Mouse (Mus musculus): ENCODE results near the gene Etl4. TPM values are rescaled to one million over a fixed set of nuclear protein-coding genes. Genes with fewer than 3 reads are reported as not detected.

The Etl4 gene
- total and polyA plus RNA-seq, 2 experiments: 3.5 to 5.5 TPM

- Histone ChIP-seq H3K9ac (ENCODE audit: low read depth, low read length) (no peak overlapping the region), H3K27me3 (ENCODE audit: control insufficient read depth, insufficient read depth, low read length) (no peaks in the 10 kb centered on the region), H3K79me2 (ENCODE audit: control insufficient read depth, insufficient read depth, low read length) (no peaks in the 10 kb centered on the region), H3K4me3 (ENCODE audit: insufficient read depth, low read depth, low read length) (no peak overlapping the region), H3K4me1 (ENCODE audit: control insufficient read depth, insufficient read depth, low read length) (no peaks in the 10 kb centered on the region), H3K27ac (replicated peaks; ENCODE audit: insufficient read depth, low read depth, low read length) (no peak overlapping the region), H3K36me3 (ENCODE audit: control insufficient read depth, insufficient read depth, low read length) (no peaks in the 10 kb centered on the region; the same call in 1 of the 2 replicates)
- 80% methylated on average over 3 of the region's 3 CpGs for WGBS
- DNase-seq (ENCODE audit: extremely low read depth, low read depth, low spot score): no peak
- TF ChIP-seq POLR2A (IDR thresholded peaks at IDR 0.05; ENCODE audit: extremely low read depth, insufficient read depth, low read length): no peak
- TF ChIP-seq CTCF (IDR thresholded peaks at IDR 0.05; ENCODE audit: low read depth, low read length): no peak
Observed at GRCm38 (mm10) chr2:20749687-20750086, 840.1 kb downstream of the Etl4 start.

GRCm38 (mm10) chr2:20753282-20754110 lies 843.9 kb downstream of the Etl4 start:
- no peak overlapping the region for H3K4me3 ChIP-seq (ENCODE audit: insufficient read depth, low read depth, low read length)
- no peaks in the 10 kb centered on the region for H3K79me2 ChIP-seq (ENCODE audit: control insufficient read depth, insufficient read depth, low read length)
- H3K9ac ChIP-seq (ENCODE audit: low read depth, low read length): no peak overlapping the region
- 79% methylated on average over 8 of the region's 8 CpGs for WGBS
- no peaks in the 10 kb centered on the region for H3K36me3 ChIP-seq (ENCODE audit: control insufficient read depth, insufficient read depth, low read length)
- no peak for TF ChIP-seq CTCF (IDR thresholded peaks at IDR 0.05; ENCODE audit: low read depth, low read length)
- no peak for TF ChIP-seq POLR2A (IDR thresholded peaks at IDR 0.05; ENCODE audit: extremely low read depth, insufficient read depth, low read length)
- H3K27me3 ChIP-seq (ENCODE audit: control insufficient read depth, insufficient read depth, low read length): no peaks in the 10 kb centered on the region
- no peaks in the 10 kb centered on the region for H3K4me1 ChIP-seq (ENCODE audit: control insufficient read depth, insufficient read depth, low read length)
- no peak for DNase-seq (ENCODE audit: extremely low read depth, low read depth, low spot score)
- no peak overlapping the region for H3K27ac ChIP-seq (replicated peaks; ENCODE audit: insufficient read depth, low read depth, low read length)

GRCm38 (mm10) chr2:20756964-20757363 lies 847.4 kb downstream of the Etl4 start:
- no peaks in the 10 kb centered on the region for H3K4me1 ChIP-seq (ENCODE audit: control insufficient read depth, insufficient read depth, low read length)
- H3K9ac ChIP-seq (ENCODE audit: low read depth, low read length): no peak overlapping the region
- no peak for TF ChIP-seq POLR2A (IDR thresholded peaks at IDR 0.05; ENCODE audit: extremely low read depth, insufficient read depth, low read length)
- no peak for TF ChIP-seq CTCF (IDR thresholded peaks at IDR 0.05; ENCODE audit: low read depth, low read length)
- no peak for DNase-seq (ENCODE audit: extremely low read depth, low read depth, low spot score)
- WGBS: 87% methylated on average over 3 of the region's 3 CpGs
- H3K36me3 ChIP-seq (ENCODE audit: control insufficient read depth, insufficient read depth, low read length): no peaks in the 10 kb centered on the region; the same call in 1 of the 2 replicates
- no peak overlapping the region for H3K27ac ChIP-seq (replicated peaks; ENCODE audit: insufficient read depth, low read depth, low read length)
- H3K4me3 ChIP-seq (ENCODE audit: insufficient read depth, low read depth, low read length): no peak overlapping the region
- H3K27me3 ChIP-seq (ENCODE audit: control insufficient read depth, insufficient read depth, low read length): no peaks in the 10 kb centered on the region
- H3K79me2 ChIP-seq (ENCODE audit: control insufficient read depth, insufficient read depth, low read length): no peaks in the 10 kb centered on the region

- no peaks in the 10 kb centered on the region; the same call in 1 of the 2 replicates for H3K36me3 ChIP-seq (ENCODE audit: control insufficient read depth, insufficient read depth, low read length)
- H3K27ac ChIP-seq (replicated peaks; ENCODE audit: insufficient read depth, low read depth, low read length): no peak overlapping the region
- 63% methylated on average over 7 of the region's 7 CpGs for WGBS
- H3K4me3 ChIP-seq (ENCODE audit: insufficient read depth, low read depth, low read length): no peak overlapping the region
- DNase-seq (ENCODE audit: extremely low read depth, low read depth, low spot score): no peak
- no peak for TF ChIP-seq POLR2A (IDR thresholded peaks at IDR 0.05; ENCODE audit: extremely low read depth, insufficient read depth, low read length)
- H3K4me1 ChIP-seq (ENCODE audit: control insufficient read depth, insufficient read depth, low read length): no peaks in the 10 kb centered on the region
- no peaks in the 10 kb centered on the region for H3K27me3 ChIP-seq (ENCODE audit: control insufficient read depth, insufficient read depth, low read length)
- no peaks in the 10 kb centered on the region for H3K79me2 ChIP-seq (ENCODE audit: control insufficient read depth, insufficient read depth, low read length)
- no peak overlapping the region for H3K9ac ChIP-seq (ENCODE audit: low read depth, low read length)
Observed at GRCm38 (mm10) chr2:20759045-20759662, 849.6 kb downstream of the Etl4 start.

GRCm38 (mm10) chr2:20761320-20761719 lies 851.7 kb downstream of the Etl4 start:
- no peak for DNase-seq (ENCODE audit: extremely low read depth, low read depth, low spot score)
- TF ChIP-seq CTCF (IDR thresholded peaks at IDR 0.05; ENCODE audit: low read depth, low read length): no peak
- TF ChIP-seq POLR2A (IDR thresholded peaks at IDR 0.05; ENCODE audit: extremely low read depth, insufficient read depth, low read length): no peak

GRCm38 (mm10) chr2:20761751-20762150 lies 852.2 kb downstream of the Etl4 start:
- Histone ChIP-seq H3K9ac (ENCODE audit: low read depth, low read length) (no peak overlapping the region), H3K27ac (replicated peaks; ENCODE audit: insufficient read depth, low read depth, low read length) (no peak overlapping the region), H3K36me3 (ENCODE audit: control insufficient read depth, insufficient read depth, low read length) (peaks cover 5% of the 10 kb centered on the region; the same call in 1 of the 2 replicates), H3K27me3 (ENCODE audit: control insufficient read depth, insufficient read depth, low read length) (no peaks in the 10 kb centered on the region), H3K4me3 (ENCODE audit: insufficient read depth, low read depth, low read length) (no peak overlapping the region), H3K79me2 (ENCODE audit: control insufficient read depth, insufficient read depth, low read length) (no peaks in the 10 kb centered on the region), H3K4me1 (ENCODE audit: control insufficient read depth, insufficient read depth, low read length) (no peaks in the 10 kb centered on the region)
- 96% methylated on average over 3 of the region's 3 CpGs for WGBS
- no peak for DNase-seq (ENCODE audit: extremely low read depth, low read depth, low spot score)
- TF ChIP-seq CTCF (IDR thresholded peaks at IDR 0.05; ENCODE audit: low read depth, low read length): no peak
- TF ChIP-seq POLR2A (IDR thresholded peaks at IDR 0.05; ENCODE audit: extremely low read depth, insufficient read depth, low read length): no peak

More at GRCm38 (mm10) chr2:20761320-20761719, 851.7 kb downstream of the Etl4 start:
- no peak overlapping the region for H3K4me3 ChIP-seq (ENCODE audit: insufficient read depth, low read depth, low read length)
- H3K79me2 ChIP-seq (ENCODE audit: control insufficient read depth, insufficient read depth, low read length): no peaks in the 10 kb centered on the region
- H3K27me3 ChIP-seq (ENCODE audit: control insufficient read depth, insufficient read depth, low read length): no peaks in the 10 kb centered on the region
- H3K36me3 ChIP-seq (ENCODE audit: control insufficient read depth, insufficient read depth, low read length): peaks cover 2% of the 10 kb centered on the region; the same call in 1 of the 2 replicates
- H3K27ac ChIP-seq (replicated peaks; ENCODE audit: insufficient read depth, low read depth, low read length): no peak overlapping the region
- no peaks in the 10 kb centered on the region for H3K4me1 ChIP-seq (ENCODE audit: control insufficient read depth, insufficient read depth, low read length)
- no peak overlapping the region for H3K9ac ChIP-seq (ENCODE audit: low read depth, low read length)
- WGBS: 91% methylated on average over 5 of the region's 5 CpGs
